In genomic region chr11:60495692-60496091, GRCm38 (mm10) we compare ENCODE assay signal across 28 mouse cellular contexts. TPM values are rescaled to one million over a fixed set of nuclear protein-coding genes. Genes with fewer than 3 reads are reported as not detected.
A peak's percentile ranks its signal among the peaks of the same experiment; 100 is the strongest.
DNase-seq lines count a peak whose midpoint lies in the region; ATAC-seq and TF ChIP-seq lines count a peak whose summit lies in the region.
"Had no signal": no experiment of that assay in that cellular context is flagged by ENCODE, and none has a peak within 500 bp of the region (broad histone marks: within the 10 kb centered on the region; RNA-seq: fewer than 3 reads in every experiment).

No protein-coding gene starts in this region.

- no peak for TF ChIP-seq EP300 in CH12.LX (IDR thresholded peaks at IDR 0.05; ENCODE audit: low read length)

- peak; percentile 22; the same call in 1 of the 2 replicates for TF ChIP-seq CTCF in hindbrain, postnatal 0 days (IDR thresholded peaks at IDR 0.05; ENCODE audit: low read depth)
- peak in 1 of 2 experiments; percentile 43; a peak in 2 of 4 replicates for TF ChIP-seq CTCF in CH12.LX (conservative IDR thresholded peaks at IDR 0.05 in 1 of 2, IDR thresholded peaks at IDR 0.05 in 1 of 2; ENCODE audit: low read depth in 2 of 2, low read length in 2 of 2)

- no peaks in the 10 kb centered on the region for H3K79me2 ChIP-seq in CH12.LX (replicated peaks; ENCODE audit: control insufficient read depth, extremely low read depth, insufficient read depth, poor library complexity, severe bottlenecking)

- H3K4me2 ChIP-seq in hindbrain, postnatal 0 days (ENCODE audit: low read depth, low read length) = no peak overlapping the region
- no peak overlapping the region for H3K4me2 ChIP-seq in hindbrain, embryonic 13.5 days
- H3K4me2 ChIP-seq in CH12.LX (ENCODE audit: insufficient read depth, low read depth, poor library complexity, severe bottlenecking) = no peak overlapping the region
- H3K4me2 ChIP-seq: embryonic facial prominence, embryonic 15.5 days; forebrain, embryonic 13.5 days; liver, embryonic 13.5 days; midbrain, embryonic 12.5 days; neural tube, embryonic 15.5 days had no signal

- H3K9me3 ChIP-seq in hindbrain, postnatal 0 days (ENCODE audit: low read length) = no peaks in the 10 kb centered on the region
- no peaks in the 10 kb centered on the region for H3K9me3 ChIP-seq in hindbrain, embryonic 13.5 days
- no peaks in the 10 kb centered on the region for H3K9me3 ChIP-seq in megakaryocyte, embryonic 14.5 days
- H3K9me3 ChIP-seq in CH12.LX (replicated peaks; ENCODE audit: low read length) = no peaks in the 10 kb centered on the region
- H3K9me3 ChIP-seq: embryonic facial prominence, embryonic 10.5 days; embryonic facial prominence, embryonic 15.5 days; forebrain, embryonic 13.5 days; hindbrain, embryonic 10.5 days; liver, embryonic 13.5 days; midbrain, embryonic 12.5 days; neural tube, embryonic 15.5 days had no signal

- TF ChIP-seq RAD21 in CH12.LX (IDR thresholded peaks at IDR 0.05; ENCODE audit: low read depth, low read length) = peak; percentile 47

- peak; percentile 24; the same call in 1 of the 2 replicates for ATAC-seq in hindbrain, postnatal 0 days
- ATAC-seq in hindbrain, embryonic 13.5 days (ENCODE audit: low FRiP score) = no peak
- ATAC-seq in megakaryocyte, adult 5-6 weeks (ENCODE audit: poor library complexity, severe bottlenecking) = no peak
- ATAC-seq: forebrain, embryonic 13.5 days; hindbrain, embryonic 16.5 days; intestine, embryonic 16.5 days had no signal

- no peaks in the 10 kb centered on the region for H3K36me3 ChIP-seq in hindbrain, postnatal 0 days (ENCODE audit: insufficient read depth, low read length)
- H3K36me3 ChIP-seq in hindbrain, embryonic 13.5 days = no peaks in the 10 kb centered on the region
- no peaks in the 10 kb centered on the region for H3K36me3 ChIP-seq in megakaryocyte, embryonic 14.5 days (replicated peaks; ENCODE audit: low read length)
- no peaks in the 10 kb centered on the region for H3K36me3 ChIP-seq in CH12.LX (replicated peaks in 1 of 2; ENCODE audit: control insufficient read depth in 1 of 2, insufficient read depth in 1 of 2, low read length in 1 of 2)
- H3K36me3 ChIP-seq: embryonic facial prominence, embryonic 10.5 days; embryonic facial prominence, embryonic 15.5 days; hindbrain, embryonic 10.5 days; liver, embryonic 13.5 days; midbrain, embryonic 12.5 days; neural tube, embryonic 15.5 days had no signal

- H3K27me3 ChIP-seq in hindbrain, postnatal 0 days (ENCODE audit: insufficient read depth, low read length) = no peaks in the 10 kb centered on the region
- H3K27me3 ChIP-seq in hindbrain, embryonic 13.5 days = no peaks in the 10 kb centered on the region
- peaks cover 91% of the 10 kb centered on the region for H3K27me3 ChIP-seq in megakaryocyte, embryonic 14.5 days (replicated peaks)
- peaks cover 48% of the 10 kb centered on the region for H3K27me3 ChIP-seq in CH12.LX (replicated peaks)
- H3K27me3 ChIP-seq: embryonic facial prominence, embryonic 15.5 days; forebrain, embryonic 13.5 days; midbrain, embryonic 12.5 days; neural tube, embryonic 15.5 days had no signal

- H3K4me3 ChIP-seq in hindbrain, postnatal 0 days (ENCODE audit: low read length) = no peak overlapping the region
- no peak overlapping the region for H3K4me3 ChIP-seq in hindbrain, embryonic 13.5 days
- H3K4me3 ChIP-seq in megakaryocyte, embryonic 14.5 days (replicated peaks) = peak overlapping the region; percentile 38
- H3K4me3 ChIP-seq in CH12.LX (replicated peaks in 1 of 3; ENCODE audit: low read depth in 2 of 3, low read length in 2 of 3, poor library complexity in 1 of 3) = no peak overlapping the region
- H3K4me3 ChIP-seq: embryonic facial prominence, embryonic 10.5 days; embryonic facial prominence, embryonic 15.5 days; forebrain, embryonic 13.5 days; hindbrain, embryonic 10.5 days; liver, embryonic 13.5 days; midbrain, embryonic 12.5 days; neural tube, embryonic 15.5 days had no signal

- WGBS in hindbrain, postnatal 0 days = 66% methylated on average over 2 of the region's 2 CpGs
- WGBS in hindbrain, embryonic 13.5 days = 74% methylated on average over 2 of the region's 2 CpGs

- H3K9ac ChIP-seq in hindbrain, postnatal 0 days (replicated peaks; ENCODE audit: low read length) = no peak overlapping the region
- H3K9ac ChIP-seq in hindbrain, embryonic 13.5 days = no peak overlapping the region
- no peak overlapping the region for H3K9ac ChIP-seq in CH12.LX (ENCODE audit: insufficient read depth, low read depth)
- H3K9ac ChIP-seq: embryonic facial prominence, embryonic 15.5 days; forebrain, embryonic 13.5 days; liver, embryonic 13.5 days; midbrain, embryonic 12.5 days; neural tube, embryonic 15.5 days had no signal

- DNase-seq in hindbrain, postnatal 0 days (ENCODE audit: low spot score) = peak; percentile 14
- no peak for DNase-seq in CH12.LX (ENCODE audit: extremely low read depth)
- DNase-seq in brain, adult 2 months (ENCODE audit: low read depth, low spot score) = peak; percentile 6
- no peak for DNase-seq in frontal cortex, postnatal 14 days (ENCODE audit: low spot score in 2 of 2)
- no peak for DNase-seq in urinary bladder, adult 2 months (ENCODE audit: low spot score)
- DNase-seq: adrenal gland, postnatal 25 days; B cell, adult 2 months; cerebellum, adult 18-20 months; cerebellum, postnatal 10 days; heart, postnatal 14 days; kidney, postnatal 25 days; left cerebral cortex, postnatal 4 days; liver, embryonic 13.5 days; lung, adult 18-20 months; lung, postnatal 10 days; retina, postnatal 1 day; right cerebral cortex, postnatal 14 days had no signal

- TF ChIP-seq POLR2A in CH12.LX (IDR thresholded peaks at IDR 0.05; ENCODE audit: low read depth, low read length) = no peak

- in situ Hi-C loops in CH12.LX (cut with MboI; ENCODE audit: low pct_ligation_motif_present, low pct_unique_long_range_greater_than_20kb, low sequenced_read_pairs) = no loop called here

- dilution Hi-C loops in CH12.LX (cut with MboI; ENCODE audit: extremely low pct_ligation_motif_present, extremely low pct_unique_long_range_greater_than_20kb, low sequenced_read_pairs) = no loop called here

- no peaks in the 10 kb centered on the region for H3K4me1 ChIP-seq in hindbrain, postnatal 0 days (ENCODE audit: insufficient read depth, low read length)
- no peaks in the 10 kb centered on the region for H3K4me1 ChIP-seq in hindbrain, embryonic 13.5 days (replicated peaks)
- peaks cover 13% of the 10 kb centered on the region; the same call in 1 of the 2 replicates for H3K4me1 ChIP-seq in megakaryocyte, embryonic 14.5 days
- peaks cover 0 to 4% of the 10 kb centered on the region in 2 experiments; a peak in 1 of 4 replicates for H3K4me1 ChIP-seq in CH12.LX (ENCODE audit: control insufficient read depth in 1 of 2, insufficient read depth in 2 of 2)
- H3K4me1 ChIP-seq: embryonic facial prominence, embryonic 10.5 days; embryonic facial prominence, embryonic 15.5 days; forebrain, embryonic 13.5 days; hindbrain, embryonic 10.5 days; liver, embryonic 13.5 days; midbrain, embryonic 12.5 days; neural tube, embryonic 15.5 days had no signal

- no peak overlapping the region for H3K27ac ChIP-seq in hindbrain, postnatal 0 days
- H3K27ac ChIP-seq in hindbrain, embryonic 13.5 days = no peak overlapping the region
- H3K27ac ChIP-seq in CH12.LX (ENCODE audit: insufficient read depth, low read depth) = no peak overlapping the region
- H3K27ac ChIP-seq: embryonic facial prominence, embryonic 10.5 days; embryonic facial prominence, embryonic 15.5 days; forebrain, embryonic 13.5 days; hindbrain, embryonic 10.5 days; liver, embryonic 13.5 days; midbrain, embryonic 12.5 days; neural tube, embryonic 15.5 days had no signal

TF ChIP-seq in CH12.LX, 34 proteins besides CTCF, POLR2A, EP300 and RAD21 (continues in another document):
- TF ChIP-seq POLR2AphosphoS2 (IDR thresholded peaks at IDR 0.05; ENCODE audit: low read depth, low read length) (no peak), SIN3A (IDR thresholded peaks at IDR 0.05; ENCODE audit: low read length) (no peak), RCOR1 (conservative IDR thresholded peaks at IDR 0.05; ENCODE audit: low read depth, low read length) (no peak), USF1 (IDR thresholded peaks at IDR 0.05; ENCODE audit: low read depth, low read length) (no peak)

RNA-seq across cellular contexts. Expression of gene Myo15, which starts 26.6 kb away (rescaled TPM):
- total RNA-seq in hindbrain, postnatal 0 days (2014; rRNA removed) = 0.25 and 0.31 TPM in 2 replicates
- 0.30 and 0.35 TPM in 2 replicates for polyA plus RNA-seq in hindbrain, postnatal 0 days (2015; fragmentation: Nextera tagmentation; extraction: Ambion mirVana)
- polyA plus RNA-seq in hindbrain, embryonic 13.5 days (2015; fragmentation: Nextera tagmentation; extraction: Ambion mirVana) = 0.14 TPM in 2 replicates
- polyA plus RNA-seq in megakaryocyte, embryonic 14.5 days (2012; ENCODE audit: insufficient read depth, low replicate concordance) = not detected in 2 replicates
- total RNA-seq in megakaryocyte, adult 5-6 weeks (2015) = 0.07 TPM in 1 of 2 replicates, not detected in the other
- total RNA-seq in megakaryocyte, adult 5-6 weeks (2017) = 0.07 and 0.69 TPM in 2 replicates
- 0.04 and 0.08 TPM in 2 replicates for total RNA-seq in CH12.LX (2012; rRNA removed)
- total RNA-seq in CH12.LX (2014; rRNA removed) = 0.01 TPM in 1 of 2 replicates, not detected in the other
- 0.10 and 0.13 TPM in 2 replicates for polyA plus RNA-seq in CH12.LX (2012; ENCODE audit: insufficient read length, low read depth)
- polyA plus RNA-seq in urinary bladder, adult 2 months (2012; rRNA removed) = 0.03 and 0.06 TPM in 2 replicates

RNA-seq across cellular contexts. Expression of gene Alkbh5, which starts 40.5 kb away (rescaled TPM):
- 34.1 and 42.4 TPM in 2 replicates for total RNA-seq in hindbrain, postnatal 0 days (2014; rRNA removed)
- 23.1 and 23.6 TPM in 2 replicates for polyA plus RNA-seq in hindbrain, postnatal 0 days (2015; fragmentation: Nextera tagmentation; extraction: Ambion mirVana)
- 23.5 and 24.9 TPM in 2 replicates for polyA plus RNA-seq in hindbrain, embryonic 13.5 days (2015; fragmentation: Nextera tagmentation; extraction: Ambion mirVana)
- polyA plus RNA-seq in megakaryocyte, embryonic 14.5 days (2012; ENCODE audit: insufficient read depth, low replicate concordance) = 10.9 and 18.5 TPM in 2 replicates
- 23.5 and 24.1 TPM in 2 replicates for total RNA-seq in megakaryocyte, adult 5-6 weeks (2015)
- total RNA-seq in megakaryocyte, adult 5-6 weeks (2017) = 21.6 and 26.5 TPM in 2 replicates
- 40.5 and 55.0 TPM in 2 replicates for total RNA-seq in CH12.LX (2012; rRNA removed)
- total RNA-seq in CH12.LX (2014; rRNA removed) = 37.2 and 42.7 TPM in 2 replicates
- 33.8 and 39.6 TPM in 2 replicates for polyA plus RNA-seq in CH12.LX (2012; ENCODE audit: insufficient read length, low read depth)
- polyA plus RNA-seq in urinary bladder, adult 2 months (2012; rRNA removed) = 17.0 and 25.0 TPM in 2 replicates

RNA-seq across cellular contexts. Expression of gene Drg2, which starts 41.3 kb away (rescaled TPM):
- 93.9 and 103 TPM in 2 replicates for total RNA-seq in hindbrain, postnatal 0 days (2014; rRNA removed)
- 82.2 and 85.1 TPM in 2 replicates for polyA plus RNA-seq in hindbrain, postnatal 0 days (2015; fragmentation: Nextera tagmentation; extraction: Ambion mirVana)
- polyA plus RNA-seq in hindbrain, embryonic 13.5 days (2015; fragmentation: Nextera tagmentation; extraction: Ambion mirVana) = 86.5 and 92.2 TPM in 2 replicates
- 36.8 and 100 TPM in 2 replicates for polyA plus RNA-seq in megakaryocyte, embryonic 14.5 days (2012; ENCODE audit: insufficient read depth, low replicate concordance)
- total RNA-seq in megakaryocyte, adult 5-6 weeks (2015) = 19.5 and 21.5 TPM in 2 replicates
- total RNA-seq in megakaryocyte, adult 5-6 weeks (2017) = 35.4 and 47.0 TPM in 2 replicates
- total RNA-seq in CH12.LX (2012; rRNA removed) (135 and 152 TPM in 2 replicates), CH12.LX (2014; rRNA removed) (105 and 115 TPM in 2 replicates)
- 151 and 155 TPM in 2 replicates for polyA plus RNA-seq in CH12.LX (2012; ENCODE audit: insufficient read length, low read depth)
- 46.2 and 49.0 TPM in 2 replicates for polyA plus RNA-seq in urinary bladder, adult 2 months (2012; rRNA removed)

Comparison
In these comparisons a context has a peak if more than half of its experiments do, and no peak if none do; other contexts are left out.
1. DNase-seq: peak in hindbrain, postnatal 0 days (single experiment) and brain, adult 2 months (single experiment); none in CH12.LX (single experiment), frontal cortex, postnatal 14 days (0 of 2) and urinary bladder, adult 2 months (single experiment).